Mouse (Mus musculus): ENCODE measurements around the gene Tmco1.

The Tmco1 gene

GRCm38 (mm10) chr1:167283441-167284257 is 24.5 kb upstream of the Tmco1 start:
- DNase-seq (ENCODE audit: low spot score) = no peak

- peak; percentile 52 for DNase-seq (ENCODE audit: low spot score)
These were observed 23.8 kb upstream of the Tmco1 start for GRCm38 (mm10) chr1:167284258-167284836.

GRCm38 (mm10) chr1:167284837-167285319 is 23.3 kb upstream of the Tmco1 start:
- peak; percentile 71 for DNase-seq (ENCODE audit: low spot score)

GRCm38 (mm10) chr1:167285320-167285355 is 23.0 kb upstream of the Tmco1 start, which contains the start of gene Uck2:
Gene Uck2, minus strand, starts transcription at chr1:167285320.
- DNase-seq (ENCODE audit: low spot score) = no peak

GRCm38 (mm10) chr1:167285356-167285755 is 22.8 kb upstream of the Tmco1 start:
- no peak for DNase-seq (ENCODE audit: low spot score)

- DNase-seq (ENCODE audit: low spot score) = no peak
These were observed 21.0 kb upstream of the Tmco1 start for GRCm38 (mm10) chr1:167287156-167287555.

GRCm38 (mm10) chr1:167288665-167289538 is 19.3 kb upstream of the Tmco1 start:
- DNase-seq (ENCODE audit: low spot score) = no peak

- no peak for DNase-seq (ENCODE audit: low spot score)
These were observed 18.5 kb upstream of the Tmco1 start for GRCm38 (mm10) chr1:167289567-167290262.

GRCm38 (mm10) chr1:167290263-167290592 is 17.9 kb upstream of the Tmco1 start:
- no peak for DNase-seq (ENCODE audit: low spot score)

- DNase-seq (ENCODE audit: low spot score) = no peak
These were observed 16.6 kb upstream of the Tmco1 start for GRCm38 (mm10) chr1:167291610-167292009.

GRCm38 (mm10) chr1:167292447-167292846 is 15.7 kb upstream of the Tmco1 start:
- no peak for DNase-seq (ENCODE audit: low spot score)

- no peak for DNase-seq (ENCODE audit: low spot score)
These were observed 12.3 kb upstream of the Tmco1 start for GRCm38 (mm10) chr1:167295679-167296402.

GRCm38 (mm10) chr1:167300122-167300521 is 8.1 kb upstream of the Tmco1 start:
- no peak for DNase-seq (ENCODE audit: low spot score)

GRCm38 (mm10) chr1:167305501-167306137 is 2.6 kb upstream of the Tmco1 start:
- no peak for DNase-seq (ENCODE audit: low spot score)

- DNase-seq (ENCODE audit: low spot score) = peak; percentile 15
These were observed 1.5 kb upstream of the Tmco1 start for GRCm38 (mm10) chr1:167306451-167307240.

GRCm38 (mm10) chr1:167307674-167308073 is 504 bp upstream of the Tmco1 start:
- DNase-seq (ENCODE audit: low spot score) = no peak

GRCm38 (mm10) chr1:167312367-167312766 is 4.2 kb downstream of the Tmco1 start:
- DNase-seq (ENCODE audit: low spot score) = no peak

GRCm38 (mm10) chr1:167313220-167313619 is 5.0 kb downstream of the Tmco1 start:
- DNase-seq (ENCODE audit: low spot score) = no peak

GRCm38 (mm10) chr1:167321691-167322090 is 13.5 kb downstream of the Tmco1 start:
- DNase-seq (ENCODE audit: low spot score) = no peak

GRCm38 (mm10) chr1:167328776-167329175 is 20.6 kb downstream of the Tmco1 start:
- no peak for DNase-seq (ENCODE audit: low spot score)

- no peak for DNase-seq (ENCODE audit: low spot score)
These were observed 22.9 kb downstream of the Tmco1 start for GRCm38 (mm10) chr1:167331106-167331505.
